Mouse (Mus musculus) intestine, embryonic 16.5 days (tissue): ENCODE data around the gene Mc1r. TPM values are rescaled to one million over a fixed set of nuclear protein-coding genes. Genes with fewer than 3 reads are reported as not detected.
"Not testable (repeated sequence)": the region's sequence is repeated elsewhere in the genome, so short reads cannot be mapped to it uniquely, and the experiment has no call there.

Source experiments
- ATAC-seq: fragments of 200-750 bp; cut with Nextera tagmentation; 2 replicates; pipeline ENCODE4 v1.8.0; 2017; ENCODE audit warnings: moderate TSS enrichment, moderate library complexity
- H3K27ac ChIP-seq: fragments of 300-500 bp; sonication (generic); 2 replicates; pipeline ENCODE4 v1.5.1; 2014; ENCODE audit warnings: mild to moderate bottlenecking, low read length
- H3K27me3 ChIP-seq: fragments of 300-500 bp; sonication (generic); replicated peaks from 2 replicates; pipeline ENCODE4 v1.6.1; 2014; ENCODE audit warnings: low read length, control low read depth, mixed read lengths; ENCODE audit not compliant: control insufficient read depth, insufficient read depth
- H3K36me3 ChIP-seq: fragments of 300-500 bp; sonication (generic); 2 replicates; pipeline ENCODE4 v1.6.1; 2014; ENCODE audit warnings: low read length, control low read depth; ENCODE audit not compliant: control insufficient read depth, insufficient read depth
- H3K4me1 ChIP-seq: fragments of 300-500 bp; sonication (generic); 2 replicates; pipeline ENCODE4 v1.6.1; 2014; ENCODE audit warnings: low read length, control low read depth, mixed read lengths; ENCODE audit not compliant: control insufficient read depth, insufficient read depth
- H3K4me2 ChIP-seq: fragments of 300-500 bp; sonication (generic); 2 replicates; pipeline ENCODE4 v1.6.1; 2014; ENCODE audit warnings: low read depth, low read length, control low read depth
- H3K4me3 ChIP-seq: fragments of 300-500 bp; sonication (generic); 2 replicates; pipeline ENCODE4 v1.5.1; 2014; ENCODE audit warnings: mild to moderate bottlenecking, low read length
- H3K9ac ChIP-seq: fragments of 300-500 bp; sonication (generic); 2 replicates; pipeline ENCODE4 v1.6.1; 2014; ENCODE audit warnings: low read depth, low read length
- H3K9me3 ChIP-seq: fragments of 300-500 bp; sonication (generic); 2 replicates; pipeline ENCODE4 v1.6.1; 2016; ENCODE audit warnings: low read length, control low read depth; ENCODE audit not compliant: control insufficient read depth
- WGBS: fragments of 180-500 bp; shearing (Covaris S2); extraction: QIAGEN DNeasy Blood & Tissue Kit; methylation state at CpG from one replicate; pipeline ENCODE4 v1.1.7; 2014; 5-methylcytosine and 5-hydroxymethylcytosine counted together
- polyA plus RNA-seq: library from polyadenylated mRNA; unstranded; fragments of >200 nt; fragmentation: Nextera tagmentation; extraction: Ambion mirVana; gene quantifications from 2 replicates; pipeline ENCODE4 v1.2.1, GENCODE M21; 2015

The Mc1r gene
- polyA plus RNA-seq, 1 experiment from 2014 or later = not detected

DNA sequence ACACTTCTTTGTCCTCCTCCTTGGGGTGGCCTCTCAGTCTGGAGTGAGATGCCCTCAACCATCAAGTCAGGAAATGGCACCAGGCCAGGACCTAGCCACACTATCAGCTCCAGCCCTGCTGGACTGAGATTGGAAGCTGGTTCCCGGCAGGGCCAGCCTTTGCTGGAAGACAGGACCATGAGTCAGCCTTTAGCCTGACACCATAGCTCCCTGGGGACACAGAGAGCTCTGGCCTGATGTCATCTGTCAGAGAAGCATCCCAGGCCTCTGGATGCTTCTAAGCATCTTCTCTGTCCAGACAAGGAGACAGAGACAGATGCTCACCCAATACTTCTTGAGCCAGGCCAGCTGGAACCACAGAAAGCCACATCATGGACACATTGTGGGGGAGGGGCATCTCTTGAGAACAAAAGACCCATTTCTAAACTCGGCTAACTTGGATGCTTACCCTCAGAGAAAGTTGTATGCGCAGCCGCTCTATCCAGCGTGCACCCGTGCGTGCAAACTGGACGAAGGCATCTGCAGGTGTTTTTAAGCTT, 3.2 kb downstream of the Mc1r start:
- H3K9ac ChIP-seq = no peak overlapping the region
- 55% methylated on average over 8 of the region's 8 CpGs for WGBS
- H3K4me2 ChIP-seq = no peak overlapping the region
- H3K4me3 ChIP-seq = no peak overlapping the region
- H3K9me3 ChIP-seq = no peaks in the 10 kb centered on the region
- no peaks in the 10 kb centered on the region for H3K36me3 ChIP-seq
- H3K4me1 ChIP-seq = peaks cover 11% of the 10 kb centered on the region
- peaks cover 68% of the 10 kb centered on the region for H3K27me3 ChIP-seq
- ATAC-seq = no peak
- H3K27ac ChIP-seq = no peak overlapping the region

DNA sequence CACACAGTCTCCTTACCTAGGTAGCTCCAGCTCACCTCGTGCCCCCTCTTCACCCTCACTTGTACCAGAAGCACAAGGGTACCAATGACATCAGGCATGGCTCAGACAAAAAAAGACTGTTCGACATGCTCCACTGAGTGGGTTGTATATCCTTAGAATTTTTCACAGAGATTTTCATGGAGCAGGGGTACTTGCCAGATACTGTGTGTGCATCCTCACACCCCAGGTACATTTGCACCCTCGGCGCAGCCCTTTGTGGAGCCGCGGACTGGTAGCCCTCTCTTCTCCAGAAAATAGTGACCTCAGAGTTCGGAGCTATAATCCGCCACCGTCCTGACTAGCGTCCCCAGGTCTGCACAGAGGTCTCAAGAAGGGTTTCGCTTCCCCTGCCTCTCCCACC, 3.9 kb downstream of the Mc1r start:
- H3K4me2 ChIP-seq = 0 out of 2 replicates have a peak overlapping the region, but pooled peaks have one; percentile 47
- peaks cover 68% of the 10 kb centered on the region for H3K27me3 ChIP-seq
- H3K27ac ChIP-seq = no peak overlapping the region
- 10% methylated on average over 11 of the region's 11 CpGs for WGBS
- no peak for ATAC-seq
- no peaks in the 10 kb centered on the region for H3K36me3 ChIP-seq
- H3K4me3 ChIP-seq = peak overlapping the region; percentile 35
- no peak overlapping the region for H3K9ac ChIP-seq
- peaks cover 11% of the 10 kb centered on the region for H3K4me1 ChIP-seq
- H3K9me3 ChIP-seq = no peaks in the 10 kb centered on the region

DNA sequence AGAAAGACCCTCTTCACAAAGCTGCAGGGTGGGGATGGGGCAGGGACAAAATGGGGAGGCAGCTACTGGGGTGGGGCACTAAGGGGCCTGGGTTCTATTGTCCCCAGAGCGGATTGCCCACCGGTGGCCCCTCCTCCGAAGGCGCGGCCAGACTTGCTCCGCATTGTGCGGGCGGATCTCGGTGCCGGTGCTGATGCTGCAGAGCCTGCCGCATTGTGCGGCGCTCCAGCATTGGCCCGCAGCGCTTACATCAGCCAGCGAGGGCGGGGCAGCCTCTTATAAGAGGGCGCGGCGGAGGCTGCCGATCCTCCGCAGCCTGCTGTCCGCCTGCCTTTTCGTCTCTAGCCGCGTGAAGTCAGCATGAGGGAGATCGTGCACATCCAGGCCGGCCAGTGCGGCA, 4.3 kb downstream of the Mc1r start, which contains the start of gene Tubb3:
Gene Tubb3, plus strand, starts transcription at position 179 of the 400 bp plus-strand sequence.
- H3K27me3 ChIP-seq = peaks cover 68% of the 10 kb centered on the region
- ATAC-seq = peak; percentile 77
- under 1% methylated on average over 29 of the region's 29 CpGs for WGBS
- no peaks in the 10 kb centered on the region for H3K9me3 ChIP-seq
- H3K27ac ChIP-seq = no peak within 1 kb of the TSS
- H3K36me3 ChIP-seq = no peaks in the 10 kb centered on the region
- peak within 1 kb of the TSS; percentile 14; the same call in 1 of the 2 replicates for H3K9ac ChIP-seq
- H3K4me3 ChIP-seq = peak within 1 kb of the TSS; percentile 35
- H3K4me1 ChIP-seq = peaks cover 11% of the 10 kb centered on the region
- H3K4me2 ChIP-seq = peak within 1 kb of the TSS; percentile 47

GRCm38 (mm10) chr8:123411781-123412327, 4.9 kb downstream of the Mc1r start:
- peak overlapping the region; percentile 35 for H3K4me3 ChIP-seq
- no peaks in the 10 kb centered on the region for H3K36me3 ChIP-seq
- no peaks in the 10 kb centered on the region for H3K9me3 ChIP-seq
- WGBS = 11% methylated on average over 16 of the region's 16 CpGs
- H3K4me1 ChIP-seq = peaks cover 12% of the 10 kb centered on the region
- no peak for ATAC-seq
- H3K9ac ChIP-seq = peak overlapping the region; percentile 14; the same call in 1 of the 2 replicates
- peaks cover 68% of the 10 kb centered on the region for H3K27me3 ChIP-seq
- H3K4me2 ChIP-seq = peak overlapping the region; percentile 47
- no peak overlapping the region for H3K27ac ChIP-seq

- Histone ChIP-seq H3K27me3 (peaks cover 62% of the 10 kb centered on the region), H3K4me2 (no peak overlapping the region), H3K27ac (no peak overlapping the region), H3K9ac (no peak overlapping the region), H3K4me1 (peaks cover 15% of the 10 kb centered on the region), H3K36me3 (no peaks in the 10 kb centered on the region), H3K9me3 (no peaks in the 10 kb centered on the region), H3K4me3 (no peak overlapping the region)
- no peak for ATAC-seq
- 3% methylated on average over 12 of the region's 12 CpGs for WGBS
Measured at GRCm38 (mm10) chr8:123412560-123413170, 5.8 kb downstream of the Mc1r start.

DNA sequence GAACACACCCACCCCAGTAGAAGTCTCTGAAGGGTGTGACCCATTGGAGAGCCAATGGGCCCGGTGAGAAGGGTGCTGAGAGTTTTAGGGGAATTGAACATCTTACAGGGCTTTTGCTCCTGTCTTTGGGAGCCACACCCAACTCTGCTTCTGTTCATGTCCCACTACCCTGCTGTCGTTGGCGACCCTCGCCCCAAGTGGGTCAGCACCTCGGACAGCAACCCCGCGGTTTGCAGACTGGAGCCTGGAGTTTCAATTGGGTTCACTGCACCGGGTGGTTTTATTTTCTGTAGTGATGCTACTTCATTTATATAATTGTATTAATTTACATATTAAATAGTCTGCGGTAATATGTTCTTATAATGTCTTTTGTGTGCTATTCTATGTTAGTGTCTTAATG, 7.3 kb downstream of the Mc1r start:
- Histone ChIP-seq H3K4me1 (peaks cover 15% of the 10 kb centered on the region), H3K27me3 (peaks cover 50% of the 10 kb centered on the region), H3K9ac (no peak overlapping the region), H3K4me2 (no peak overlapping the region), H3K36me3 (no peaks in the 10 kb centered on the region), H3K27ac (no peak overlapping the region), H3K4me3 (no peak overlapping the region; the same call in 1 of the 2 replicates), H3K9me3 (no peaks in the 10 kb centered on the region)
- ATAC-seq = no peak
- 9% methylated on average over 9 of the region's 9 CpGs for WGBS

DNA sequence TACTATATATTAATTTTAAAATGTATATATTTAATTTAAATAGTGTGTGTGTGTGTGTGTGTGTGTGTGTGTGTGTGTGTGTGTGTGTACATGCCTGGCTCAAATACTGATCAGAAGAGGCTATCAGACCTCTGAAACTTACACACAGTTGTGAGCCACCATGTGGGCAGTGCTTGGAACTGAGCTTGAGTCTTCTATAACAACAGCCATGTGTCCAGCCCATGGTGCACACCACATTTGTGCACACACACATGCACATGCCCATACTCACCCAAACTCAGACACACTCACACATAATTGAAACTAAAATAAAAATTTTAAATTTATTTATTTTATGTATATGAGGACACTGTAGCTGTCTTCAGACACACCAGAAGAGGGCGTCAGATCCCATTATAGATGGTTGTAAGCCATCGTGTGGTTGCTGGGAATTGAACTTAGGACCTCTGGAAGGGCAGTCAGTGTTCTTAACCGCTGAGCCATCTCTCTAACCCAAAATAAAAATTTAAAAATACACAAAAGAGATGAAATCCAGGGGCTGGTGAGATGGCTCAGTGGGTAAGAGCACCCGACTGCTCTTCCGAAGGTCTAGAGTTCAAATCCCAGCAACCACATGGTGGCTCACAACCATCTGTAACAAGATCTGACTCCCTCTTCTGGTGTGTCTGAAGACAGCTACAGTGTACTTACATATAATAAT, 8.2 kb downstream of the Mc1r start:
- not testable (repeated sequence) for H3K36me3 ChIP-seq, H3K4me3 ChIP-seq, H3K4me2 ChIP-seq, H3K9ac ChIP-seq, H3K9me3 ChIP-seq, H3K27ac ChIP-seq, ATAC-seq
- WGBS = 78% methylated on average over 5 of the region's 5 CpGs
- Histone ChIP-seq H3K27me3 (peaks cover 41% of the 10 kb centered on the region), H3K4me1 (peaks cover 15% of the 10 kb centered on the region)

- Histone ChIP-seq H3K27me3 (peaks cover 30% of the 10 kb centered on the region), H3K9ac (no peak overlapping the region), H3K4me2 (no peak overlapping the region), H3K4me3 (no peak overlapping the region), H3K27ac (no peak overlapping the region), H3K4me1 (peaks cover 11% of the 10 kb centered on the region), H3K36me3 (no peaks in the 10 kb centered on the region), H3K9me3 (no peaks in the 10 kb centered on the region)
- 0 out of 2 replicates have a peak, but pooled peaks have one; percentile 27 for ATAC-seq
- WGBS = 82% methylated on average over 8 of the region's 8 CpGs
Measured at GRCm38 (mm10) chr8:123415967-123416943, 9.3 kb downstream of the Mc1r start.
